Mouse (Mus musculus): ENCODE results near the gene Irx6.

- TF ChIP-seq CTCF (IDR thresholded peaks at IDR 0.05) (no peak), EP300 (IDR thresholded peaks at IDR 0.05) (no peak)
Measured at GRCm38 (mm10) chr8:92699922-92700540, 25.9 kb downstream of the Irx6 start.

Data from lung, postnatal 0 days (tissue).